Mouse (Mus musculus) forebrain, postnatal 0 days (tissue): ENCODE results near the gene Gm11037. TPM values are rescaled to one million over a fixed set of nuclear protein-coding genes. Genes with fewer than 3 reads are reported as not detected.

Experiments
- ATAC-seq: fragments of 200-750 bp; cut with Nextera tagmentation; 2 replicates; pipeline ENCODE4 v1.8.0; 2017; ENCODE audit warnings: mild to moderate bottlenecking, moderate library complexity
- DNase-seq: peaks from one replicate; pipeline ENCODE4 v3.0.0-alpha.2; 2015
- H3K27ac ChIP-seq: fragments of 300-500 bp; sonication (generic); 2 replicates; pipeline ENCODE4 v1.5.1; 2014; ENCODE audit warnings: low read depth, mild to moderate bottlenecking, antibody characterized with exemption, low read length, moderate library complexity, mixed read lengths
- H3K27me3 ChIP-seq: fragments of 300-500 bp; sonication (generic); 2 replicates; pipeline ENCODE4 v1.6.1; 2014; ENCODE audit warnings: mild to moderate bottlenecking, low read length, mixed read lengths; ENCODE audit not compliant: insufficient read depth
- H3K36me3 ChIP-seq: fragments of 300-500 bp; sonication (generic); 2 replicates; pipeline ENCODE4 v1.6.1; 2014; ENCODE audit warnings: mild to moderate bottlenecking, moderate library complexity; ENCODE audit not compliant: insufficient read depth
- H3K4me1 ChIP-seq: fragments of 300-500 bp; sonication (generic); 2 replicates; pipeline ENCODE4 v1.6.1; 2014; ENCODE audit warnings: antibody characterized with exemption; ENCODE audit not compliant: insufficient read depth
- H3K4me2 ChIP-seq: fragments of 300-500 bp; sonication (generic); 2 replicates; pipeline ENCODE4 v1.6.1; 2014; ENCODE audit warnings: low read depth, mild to moderate bottlenecking, moderate library complexity
- H3K4me3 ChIP-seq: fragments of 300-500 bp; sonication (generic); 2 replicates; pipeline ENCODE4 v1.5.1; 2014; ENCODE audit warnings: low read depth, low read length, mixed read lengths
- H3K9ac ChIP-seq: fragments of 300-500 bp; sonication (generic); 2 replicates; pipeline ENCODE4 v1.6.1; 2014; ENCODE audit warnings: mild to moderate bottlenecking
- H3K9me3 ChIP-seq: fragments of 300-500 bp; sonication (generic); 2 replicates; pipeline ENCODE4 v1.6.1; 2016; ENCODE audit warnings: low read length
- CTCF ChIP-seq: sonication (generic); IDR thresholded peaks from 2 replicates; pipeline ENCODE4 v1.5.1; 2016; ENCODE audit warnings: antibody characterized with exemption, control low read depth, low read depth
- WGBS: fragments of 180-500 bp; shearing (Covaris S2); extraction: QIAGEN DNeasy Blood & Tissue Kit; methylation state at CpG from one replicate; pipeline ENCODE4 v1.1.7; 2014; 5-methylcytosine and 5-hydroxymethylcytosine counted together
- polyA plus RNA-seq: library from polyadenylated mRNA; unstranded; fragments of >200 nt; fragmentation: Nextera tagmentation; extraction: Ambion mirVana; gene quantifications from 2 replicates; pipeline ENCODE4 v1.2.1, GENCODE M21; 2015
- total RNA-seq: library from RNA; depleted of rRNA; stranded (reverse); fragments of >200 nt; gene quantifications from 2 replicates; pipeline ENCODE4 v1.2.3, GENCODE M21; 2014

The Gm11037 gene
- total and polyA plus RNA-seq, 2 experiments from 2014 or later, result not detected

- Histone ChIP-seq H3K27ac (no peak overlapping the region), H3K9ac (no peak overlapping the region), H3K4me3 (no peak overlapping the region), H3K4me1 (no peaks in the 10 kb centered on the region), H3K27me3 (no peaks in the 10 kb centered on the region), H3K9me3 (no peaks in the 10 kb centered on the region), H3K36me3 (peaks cover 45% of the 10 kb centered on the region), H3K4me2 (no peak overlapping the region)
- TF ChIP-seq CTCF, result no peak
- WGBS, result 65% methylated on average over 22 of the region's 22 CpGs
- no peak for ATAC-seq
- no peak for DNase-seq
These were observed 9.9 kb downstream of the Gm11037 start for GRCm38 (mm10) chr2:131143007-131143780.

DNA sequence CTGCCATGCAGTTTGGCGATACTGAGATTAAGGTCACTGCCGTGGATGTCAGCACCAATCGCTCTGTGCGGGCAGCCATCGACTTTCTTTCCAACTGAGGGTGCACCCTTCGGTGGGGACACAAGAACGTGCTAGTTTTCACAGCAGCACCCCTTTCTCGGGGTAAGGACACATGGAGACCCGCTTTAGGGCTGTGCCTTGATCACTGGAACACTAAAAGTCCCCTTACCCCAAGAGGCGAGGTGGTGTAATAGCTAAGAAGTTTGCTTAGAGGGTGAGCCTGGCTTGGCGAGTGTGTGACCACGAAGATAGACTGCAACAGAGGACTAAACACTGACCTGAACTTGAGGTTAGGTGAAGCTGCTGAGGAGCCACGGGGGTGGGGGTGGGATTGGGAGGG, 11.8 kb downstream of the Gm11037 start:
- peaks cover 62% of the 10 kb centered on the region for H3K36me3 ChIP-seq
- H3K4me1 ChIP-seq, result no peaks in the 10 kb centered on the region
- ATAC-seq (no peak), DNase-seq (no peak)
- no peak overlapping the region for H3K27ac ChIP-seq
- H3K27me3 ChIP-seq, result no peaks in the 10 kb centered on the region
- TF ChIP-seq CTCF, result no peak
- no peak overlapping the region for H3K4me2 ChIP-seq
- no peak overlapping the region for H3K4me3 ChIP-seq
- H3K9me3 ChIP-seq, result no peaks in the 10 kb centered on the region
- WGBS, result 79% methylated on average over 13 of the region's 13 CpGs
- H3K9ac ChIP-seq, result no peak overlapping the region

DNA sequence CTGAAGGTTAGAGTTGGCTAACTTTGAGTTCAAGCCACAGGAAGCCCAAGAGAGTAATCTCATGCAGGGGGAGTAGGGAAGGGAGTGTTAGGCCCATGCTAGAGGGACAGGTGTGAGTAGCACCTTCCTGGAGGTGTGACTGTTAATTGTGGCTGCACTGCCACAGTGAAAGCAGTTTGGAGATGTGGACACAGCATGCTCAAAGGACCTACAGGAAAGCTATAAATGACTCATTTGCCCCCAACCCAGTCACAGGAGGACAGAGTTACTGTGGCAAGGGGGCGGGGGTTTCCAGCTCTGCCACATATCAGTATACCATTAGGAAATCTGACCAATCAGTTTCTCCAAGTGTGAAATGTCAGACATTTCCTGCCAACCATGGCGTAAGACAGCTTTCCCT, 12.2 kb downstream of the Gm11037 start:
- no peak overlapping the region for H3K4me2 ChIP-seq
- no peaks in the 10 kb centered on the region for H3K27me3 ChIP-seq
- no peaks in the 10 kb centered on the region for H3K9me3 ChIP-seq
- ATAC-seq (no peak), DNase-seq (no peak)
- TF ChIP-seq CTCF, result no peak
- H3K4me1 ChIP-seq, result no peaks in the 10 kb centered on the region
- peaks cover 66% of the 10 kb centered on the region for H3K36me3 ChIP-seq
- no peak overlapping the region for H3K9ac ChIP-seq
- no peak overlapping the region for H3K4me3 ChIP-seq
- H3K27ac ChIP-seq, result no peak overlapping the region
- WGBS, result 94% methylated on average over 2 of the region's 2 CpGs

DNA sequence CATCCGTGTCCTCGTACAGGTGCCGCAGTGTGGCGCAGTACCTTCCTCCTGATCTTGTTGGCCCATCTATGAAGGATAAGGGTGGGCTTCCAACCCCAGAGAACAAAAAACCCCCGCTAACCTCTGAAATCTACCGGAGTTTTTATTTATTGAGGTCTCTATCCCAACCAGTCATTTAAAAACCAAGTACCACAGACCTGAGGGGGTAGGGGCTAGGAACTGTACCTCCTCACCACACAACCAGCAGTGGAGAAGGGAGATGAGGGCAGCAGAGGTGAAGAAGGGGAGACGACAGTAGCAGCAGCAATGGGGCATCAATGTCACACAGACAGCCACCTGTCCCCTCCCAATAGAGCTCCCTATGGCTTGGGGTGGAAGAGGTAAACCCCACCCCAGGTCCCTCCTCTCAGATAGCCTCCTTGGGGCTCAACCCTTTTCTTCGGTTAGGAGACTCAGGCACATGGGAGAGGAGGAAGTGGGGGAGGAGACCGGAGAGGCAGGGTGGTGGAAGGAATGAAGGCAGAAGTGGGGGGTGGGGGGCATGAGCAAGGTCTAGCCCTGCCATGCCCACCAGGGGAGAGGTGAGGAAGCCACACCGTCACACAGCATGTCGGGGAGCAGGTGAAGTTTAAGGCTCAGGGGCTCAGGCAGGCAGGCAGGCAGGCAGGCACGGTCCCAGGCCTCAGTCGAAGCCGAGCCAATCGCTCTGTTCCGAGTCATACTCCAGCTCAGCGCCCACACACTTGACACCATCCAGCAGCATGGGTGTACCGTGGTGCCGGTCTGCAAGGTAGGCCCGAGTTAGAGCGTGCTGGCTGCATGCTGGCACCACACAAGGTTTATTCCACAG, 13.1 kb downstream of the Gm11037 start:
- DNase-seq (no peak), ATAC-seq (no peak)
- Histone ChIP-seq H3K4me1 (no peaks in the 10 kb centered on the region), H3K27ac (no peak overlapping the region), H3K4me2 (no peak overlapping the region), H3K4me3 (no peak overlapping the region), H3K9me3 (no peaks in the 10 kb centered on the region), H3K27me3 (no peaks in the 10 kb centered on the region), H3K9ac (no peak overlapping the region), H3K36me3 (peaks cover 75% of the 10 kb centered on the region)
- TF ChIP-seq CTCF, result no peak
- WGBS, result 93% methylated on average over 21 of the region's 21 CpGs

GRCm38 (mm10) chr2:131147043-131147365, 13.7 kb downstream of the Gm11037 start:
- Histone ChIP-seq H3K9ac (no peak overlapping the region), H3K4me3 (no peak overlapping the region), H3K4me1 (no peaks in the 10 kb centered on the region), H3K27ac (no peak overlapping the region), H3K4me2 (no peak overlapping the region), H3K27me3 (no peaks in the 10 kb centered on the region), H3K9me3 (no peaks in the 10 kb centered on the region), H3K36me3 (peaks cover 79% of the 10 kb centered on the region)
- ATAC-seq (no peak), DNase-seq (no peak)
- no peak for TF ChIP-seq CTCF
- 96% methylated on average over 8 of the region's 8 CpGs for WGBS

DNA sequence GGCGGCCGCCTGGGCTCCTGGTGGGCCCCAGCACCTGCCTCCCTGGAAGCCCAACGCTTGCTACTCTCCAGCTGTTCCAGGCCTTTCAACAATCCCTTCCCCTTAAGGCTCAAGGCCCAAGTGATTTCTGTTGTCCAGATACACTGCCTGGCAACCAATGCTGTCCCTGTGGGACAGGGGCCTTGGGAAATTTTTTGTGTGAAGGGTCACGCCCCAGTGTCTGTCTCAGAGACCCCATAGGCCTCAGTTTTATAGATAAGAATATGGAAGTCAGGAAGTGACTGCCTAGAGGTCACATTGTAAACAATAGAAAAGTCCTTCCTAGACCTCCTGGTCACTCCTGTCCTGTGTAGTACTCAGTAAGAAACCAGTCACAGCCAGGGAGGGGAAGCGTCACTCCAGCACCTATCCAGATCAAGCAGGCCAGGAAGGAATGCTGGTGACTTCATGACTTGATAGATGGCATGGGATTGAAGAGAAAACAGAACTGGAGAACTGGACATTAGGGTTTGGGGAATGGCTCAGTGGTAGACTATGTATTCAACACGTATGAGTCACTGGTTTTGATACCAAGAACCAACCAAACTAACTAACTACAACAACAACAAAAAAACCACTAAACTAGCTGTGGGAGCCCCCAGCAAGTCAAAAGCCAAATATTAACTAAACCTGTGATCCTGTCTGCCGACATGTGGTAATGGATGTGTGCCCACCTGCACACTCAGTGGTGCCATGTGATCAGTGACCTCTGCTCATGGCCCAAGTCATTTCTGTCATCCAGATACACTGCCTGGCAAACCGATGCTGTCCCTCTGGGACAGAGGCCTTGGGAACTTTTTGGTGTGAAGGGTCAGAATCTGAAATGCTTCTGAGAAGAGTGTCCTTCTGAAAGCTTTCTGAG, 15.3 kb downstream of the Gm11037 start:
- WGBS, result 92% methylated on average over 8 of the region's 8 CpGs
- no peak overlapping the region for H3K4me3 ChIP-seq
- H3K9ac ChIP-seq, result no peak overlapping the region
- no peak overlapping the region for H3K4me2 ChIP-seq
- no peak overlapping the region for H3K27ac ChIP-seq
- H3K27me3 ChIP-seq, result no peaks in the 10 kb centered on the region
- ATAC-seq (no peak), DNase-seq (no peak)
- peaks cover 83% of the 10 kb centered on the region for H3K36me3 ChIP-seq
- no peaks in the 10 kb centered on the region for H3K4me1 ChIP-seq
- no peak for TF ChIP-seq CTCF
- no peaks in the 10 kb centered on the region for H3K9me3 ChIP-seq
